Mouse (Mus musculus) adrenal gland (tissue): ENCODE measurements around the gene Pifo.
"Not testable (repeated sequence)": the region's sequence is repeated elsewhere in the genome, so short reads cannot be mapped to it uniquely, and the experiment has no call there.

Experiments used
- intact Hi-C: fragments of 180-260 bp; cut with DNase I; formaldehyde crosslinking; loops from one replicate; pipeline ENCODE4 v1.15.1; 2025
- long read RNA-seq, 2 experiments: library from polyadenylated mRNA; unstranded; transcript quantifications; one replicate each; pipeline ENCODE4 v2.0.0; 2020; ENCODE audit warnings: borderline replicate concordance in 1 of 2; ENCODE audit not compliant: insufficient replicate concordance in 1 of 2

Gene Pifo
- long read RNA-seq, experiment 1: 0 reads
- long read RNA-seq, experiment 2, partial matches to known transcripts: 0 of 1 reads
- long read RNA-seq, experiment 2, other reads (novel, unspliced or antisense): 1 of 1 reads

GRCm38 (mm10) chr3:106014546-106014945 is at the start of gene Pifo:
Pifo (minus strand) TSS chr3:106014646.
- intact Hi-C loops: no loop called here

- intact Hi-C loops: no loop called here
Measured at GRCm38 (mm10) chr3:106057966-106058365, 43.5 kb upstream of the Pifo start.

GRCm38 (mm10) chr3:106051896-106052295 is 37.5 kb upstream of the Pifo start:
- intact Hi-C loops: no loop called here

GRCm38 (mm10) chr3:106040306-106040705 is 25.9 kb upstream of the Pifo start:
- intact Hi-C loops: no loop called here

- intact Hi-C loops: no loop called here
Measured at GRCm38 (mm10) chr3:106032781-106033180, 18.3 kb upstream of the Pifo start, which contains the start of gene Chil5. Chil5 (minus strand) TSS chr3:106032814.

- intact Hi-C loops: no loop called here
Measured at GRCm38 (mm10) chr3:106024135-106024534, 9.7 kb upstream of the Pifo start.

GRCm38 (mm10) chr3:106021840-106022239 is 7.4 kb upstream of the Pifo start:
- intact Hi-C loops: no loop called here

GRCm38 (mm10) chr3:106003360-106003759 is 11.1 kb downstream of the Pifo start:
- intact Hi-C loops: not testable (repeated sequence)

GRCm38 (mm10) chr3:106001416-106002370 is 12.8 kb downstream of the Pifo start:
- intact Hi-C loops: no loop called here

- intact Hi-C loops: no loop called here
Measured at GRCm38 (mm10) chr3:106000707-106001375, 13.6 kb downstream of the Pifo start.

GRCm38 (mm10) chr3:105994730-105995129 is 19.7 kb downstream of the Pifo start:
- intact Hi-C loops: no loop called here

- intact Hi-C loops: loop anchor here (2.0 kb wide), 1 partner anchor 457 kb away; no protein-coding TSS in a partner anchor
Measured at GRCm38 (mm10) chr3:105991653-105992283, 22.7 kb downstream of the Pifo start.

GRCm38 (mm10) chr3:105989611-105990010 is 24.8 kb downstream of the Pifo start:
- intact Hi-C loops: loop anchor here (2.0 kb wide), 1 partner anchor 459 kb away; no protein-coding TSS in a partner anchor

- intact Hi-C loops: no loop called here
Measured at GRCm38 (mm10) chr3:105974174-105974573, 40.3 kb downstream of the Pifo start.

- intact Hi-C loops: no loop called here
Measured at GRCm38 (mm10) chr3:105973411-105973810, 41.0 kb downstream of the Pifo start, which contains the start of gene Ovgp1. Ovgp1 (plus strand) TSS chr3:105973711.

- intact Hi-C loops: no loop called here
Measured at GRCm38 (mm10) chr3:105971831-105972446, 42.5 kb downstream of the Pifo start.

- intact Hi-C loops: loop anchor here (10.0 kb wide), 1 partner anchor 584 kb away; the partner anchor contains the start of genes Cept1 and Dram2
Measured at GRCm38 (mm10) chr3:105960700-105961099, 53.7 kb downstream of the Pifo start.

- intact Hi-C loops: loop anchor here (10.0 kb wide), 1 partner anchor 585 kb away; the partner anchor contains the start of genes Cept1 and Dram2
Measured at GRCm38 (mm10) chr3:105959999-105960398, 54.4 kb downstream of the Pifo start, which contains the start of gene Atp5f1. Atp5f1 (minus strand) TSS chr3:105960099.

- intact Hi-C loops: no loop called here
Measured at GRCm38 (mm10) chr3:105959585-105959984, 54.9 kb downstream of the Pifo start.

- intact Hi-C loops: no loop called here
Measured at GRCm38 (mm10) chr3:105958974-105959580, 55.4 kb downstream of the Pifo start, which contains the start of gene Wdr77. Wdr77 (plus strand) TSS chr3:105959369.
